Mouse (Mus musculus) ovary, postnatal 10 days (tissue): ENCODE results near the gene 4931422A03Rik.

Experiments used
- DNase-seq: peaks from one replicate; pipeline ENCODE4 v3.0.0; 2022; ENCODE audit warnings: low spot score

4931422A03Rik gene

GRCm38 (mm10) chr2:103934670-103935069 is 93.5 kb downstream of the 4931422A03Rik start:
- DNase-seq: no peak

- DNase-seq: no peak
Observed at GRCm38 (mm10) chr2:103934270-103934669, 93.9 kb downstream of the 4931422A03Rik start.

- DNase-seq: no peak
Observed at GRCm38 (mm10) chr2:103932480-103932879, 95.7 kb downstream of the 4931422A03Rik start.

GRCm38 (mm10) chr2:103932025-103932424 is 96.1 kb downstream of the 4931422A03Rik start:
- DNase-seq: no peak

GRCm38 (mm10) chr2:103931511-103931911 is 96.7 kb downstream of the 4931422A03Rik start:
- no peak for DNase-seq

- DNase-seq: no peak
Observed at GRCm38 (mm10) chr2:103930306-103931019, 97.7 kb downstream of the 4931422A03Rik start.

- no peak for DNase-seq
Observed at GRCm38 (mm10) chr2:103927610-103928145, 100.5 kb downstream of the 4931422A03Rik start.

GRCm38 (mm10) chr2:103926586-103927113 is 101.5 kb downstream of the 4931422A03Rik start:
- DNase-seq: no peak

- DNase-seq: no peak
Observed at GRCm38 (mm10) chr2:103919488-103919887, 108.7 kb downstream of the 4931422A03Rik start.

- no peak for DNase-seq
Observed at GRCm38 (mm10) chr2:103918375-103918774, 109.8 kb downstream of the 4931422A03Rik start.

- no peak for DNase-seq
Observed at GRCm38 (mm10) chr2:103917375-103917774, 110.8 kb downstream of the 4931422A03Rik start.
